Mouse (Mus musculus): ENCODE results near the gene Rbp2.

Rbp2 gene

DNA sequence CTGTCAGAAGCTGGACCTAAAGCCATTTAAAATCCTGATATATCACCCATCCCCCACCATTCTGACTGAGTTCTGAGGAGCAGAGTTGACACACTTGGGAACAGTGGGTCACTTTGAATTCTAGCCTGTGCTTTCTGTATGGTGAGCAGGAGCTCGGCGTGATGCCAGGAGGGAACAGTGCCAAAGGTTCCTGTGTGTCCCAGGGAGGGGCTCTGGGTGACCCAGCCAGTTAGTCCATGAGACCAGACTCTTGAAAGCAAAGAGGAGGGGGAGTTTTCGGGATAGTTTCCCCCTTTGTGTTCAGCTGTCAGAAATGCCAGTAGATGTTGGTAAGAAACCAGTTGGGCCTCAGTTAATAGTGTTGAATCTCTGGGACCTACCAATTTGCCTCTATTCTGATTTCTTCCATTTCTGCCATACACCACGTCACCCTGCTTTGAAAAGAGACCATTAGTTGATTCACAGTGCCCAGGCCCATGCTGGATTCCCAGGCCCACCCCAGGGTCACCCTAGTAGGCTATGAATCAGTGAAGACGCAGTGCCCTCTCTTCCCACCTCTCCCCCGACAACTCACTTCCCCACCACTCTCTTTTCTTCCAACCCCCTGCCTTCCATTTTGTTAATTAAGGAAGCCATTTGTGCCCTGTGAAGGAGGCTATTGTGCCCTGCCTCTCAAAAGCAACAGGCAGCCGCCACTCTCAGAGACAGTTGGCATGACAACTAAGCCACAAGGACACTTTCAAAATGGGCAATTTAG lies 39.0 kb downstream of the Rbp2 start:
- peak; percentile 39 to 70 for DNase-seq

DNA sequence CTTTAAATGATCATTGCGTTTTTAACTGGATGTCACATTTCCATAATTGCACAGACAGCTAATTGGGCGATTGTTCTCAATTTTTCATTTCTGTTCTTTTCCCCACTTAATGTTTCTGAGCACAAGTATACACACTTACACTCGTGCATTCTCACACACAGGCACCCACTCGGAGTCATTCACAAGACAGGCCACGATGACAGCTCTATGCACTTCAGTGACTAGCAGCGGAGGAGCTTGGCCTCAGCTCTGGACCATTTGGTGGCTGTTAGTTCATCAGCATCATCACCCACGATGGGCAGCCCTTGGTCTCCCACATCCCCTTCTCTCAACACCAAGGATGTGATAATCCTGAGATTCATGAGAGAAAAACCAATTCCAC lies 39.6 kb downstream of the Rbp2 start:
- DNase-seq: no peak

DNA sequence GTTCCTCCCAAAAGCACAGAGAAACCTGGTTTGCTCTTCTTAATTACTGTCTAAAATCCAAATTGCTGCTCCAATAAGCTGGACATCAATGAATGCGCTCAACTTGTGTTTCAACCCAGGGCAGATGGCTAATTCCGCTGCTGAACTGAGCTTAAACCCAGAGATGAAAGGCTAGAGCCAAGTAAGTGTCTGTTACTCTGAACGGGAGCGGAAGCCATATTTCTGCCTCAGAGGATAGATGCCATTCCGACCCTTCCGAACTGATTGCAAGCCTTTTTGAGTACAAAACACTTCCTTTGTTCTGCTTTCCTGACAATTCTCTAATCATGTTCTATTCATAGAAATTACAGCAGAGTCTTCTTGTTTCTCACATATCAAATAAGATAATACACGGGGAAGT lies 41.3 kb downstream of the Rbp2 start:
- peak; percentile 51 to 58 for DNase-seq

DNA sequence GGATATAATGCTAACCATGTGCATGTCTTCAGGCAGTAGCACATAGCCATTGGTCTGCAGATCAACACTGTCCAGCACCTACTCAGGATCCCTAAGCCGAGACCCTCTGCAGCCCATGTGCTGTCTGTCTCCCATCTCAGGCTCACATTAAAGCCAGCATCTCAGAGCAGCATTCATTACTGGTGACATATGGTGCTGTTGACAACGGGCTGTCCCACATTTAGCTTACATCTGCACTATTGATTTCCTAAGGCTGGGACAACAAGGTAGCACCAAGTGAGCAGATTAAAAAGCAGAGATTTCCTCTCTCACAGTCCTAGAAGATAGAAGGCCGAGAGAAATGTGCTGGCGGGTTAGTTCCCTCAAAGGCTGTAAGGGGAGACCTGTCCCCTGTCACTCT lies 43.9 kb downstream of the Rbp2 start:
- no peak for DNase-seq

DNA sequence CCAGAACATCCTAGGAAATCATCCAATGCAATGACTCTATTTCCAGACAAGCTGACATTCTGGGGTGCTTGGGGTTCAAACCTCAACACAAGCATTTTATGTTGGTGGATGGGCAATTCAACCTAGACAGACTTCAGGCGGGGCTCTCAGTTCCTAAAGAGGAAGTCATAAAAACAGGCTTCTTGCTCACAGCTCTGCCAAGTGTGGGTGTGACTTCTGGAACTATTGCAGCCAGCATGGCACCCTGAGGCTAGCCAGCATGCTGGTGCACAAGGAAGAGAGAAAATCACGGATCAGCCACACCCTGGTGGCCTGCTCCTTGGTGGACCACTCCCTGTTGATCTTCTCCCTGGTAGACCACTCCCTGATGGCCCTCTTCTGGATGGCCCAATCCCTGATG lies 45.1 kb downstream of the Rbp2 start:
- DNase-seq: no peak

DNA sequence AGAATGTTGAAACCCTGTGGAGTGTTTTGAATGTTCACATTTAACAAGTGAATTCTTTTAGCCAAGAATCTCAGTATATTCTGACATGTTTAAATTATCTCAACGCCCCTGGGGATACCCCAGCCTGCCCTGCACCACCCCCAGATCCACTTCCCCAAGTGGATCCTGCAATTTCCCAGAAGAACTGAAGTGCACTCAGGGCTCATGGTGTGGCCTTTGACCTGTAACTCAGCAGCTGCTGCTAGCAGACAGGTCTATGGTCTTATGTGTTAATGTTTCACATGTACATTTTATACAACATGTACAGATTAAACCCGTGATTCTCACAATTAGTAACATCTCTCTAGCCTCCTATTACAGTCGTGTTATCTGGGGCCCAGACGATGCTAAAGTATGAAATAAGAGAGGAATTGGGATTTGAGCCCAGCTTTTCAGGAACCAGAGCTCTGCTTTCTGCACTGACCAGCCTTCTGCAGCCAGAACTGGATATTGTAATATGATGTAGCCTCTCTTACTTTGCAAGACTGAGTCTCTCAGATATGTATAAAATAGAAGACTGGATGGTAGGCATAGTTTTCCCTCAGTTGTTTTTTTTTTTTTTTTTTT lies 48.9 kb downstream of the Rbp2 start:
- no peak for DNase-seq

DNA sequence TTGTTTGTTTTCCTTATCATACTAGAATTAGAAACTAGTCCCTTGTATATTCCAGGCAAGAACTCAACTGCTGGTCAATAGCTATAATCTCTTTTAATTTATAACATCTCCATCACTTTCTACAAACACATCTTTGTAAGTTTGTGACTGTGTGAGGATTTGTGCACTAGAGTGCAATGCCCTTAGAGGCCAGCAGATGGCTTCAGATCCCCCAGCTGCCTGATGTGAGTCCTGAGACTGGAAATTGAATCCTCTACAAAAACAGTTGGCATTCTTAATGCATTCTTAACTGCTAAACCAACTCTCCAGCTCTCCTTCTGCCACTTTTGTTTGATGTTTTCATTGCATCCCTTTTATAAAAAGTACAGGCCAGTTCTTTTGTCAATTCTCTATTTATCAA lies 49.8 kb downstream of the Rbp2 start:
- DNase-seq: no peak

DNA sequence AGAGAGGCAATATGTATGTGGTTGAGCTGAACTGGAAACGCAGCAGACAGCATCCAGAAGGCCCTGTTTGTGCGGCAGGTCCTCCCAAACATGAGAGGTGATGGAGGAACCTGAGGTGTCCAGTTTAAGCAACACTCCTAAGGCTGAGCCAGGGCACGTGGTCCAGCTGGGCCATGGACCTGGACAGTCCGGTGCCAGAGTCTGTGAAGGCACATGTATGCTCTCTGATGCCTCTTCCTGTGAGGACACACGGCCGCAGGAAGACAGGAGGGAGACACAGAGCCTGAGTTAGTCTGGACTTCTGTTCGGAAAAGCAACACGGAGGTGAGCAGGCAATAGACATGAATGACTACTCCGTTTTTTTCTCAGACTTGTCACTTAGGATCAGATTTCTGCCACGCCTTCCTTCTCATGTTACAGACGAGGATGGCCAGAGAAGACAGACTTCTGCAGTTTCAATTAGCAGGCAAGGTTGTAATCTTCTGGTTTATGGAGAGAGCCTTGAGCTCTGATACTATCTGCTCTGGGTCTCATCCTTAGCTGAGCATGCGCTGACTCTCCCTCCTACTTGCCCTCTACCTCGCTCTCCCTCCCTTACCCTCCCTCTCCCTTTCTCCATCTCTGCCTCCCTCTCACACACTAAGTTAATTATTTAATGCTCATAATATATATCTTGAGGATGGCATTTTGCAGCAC lies 52.2 kb downstream of the Rbp2 start:
- no peak for DNase-seq

DNA sequence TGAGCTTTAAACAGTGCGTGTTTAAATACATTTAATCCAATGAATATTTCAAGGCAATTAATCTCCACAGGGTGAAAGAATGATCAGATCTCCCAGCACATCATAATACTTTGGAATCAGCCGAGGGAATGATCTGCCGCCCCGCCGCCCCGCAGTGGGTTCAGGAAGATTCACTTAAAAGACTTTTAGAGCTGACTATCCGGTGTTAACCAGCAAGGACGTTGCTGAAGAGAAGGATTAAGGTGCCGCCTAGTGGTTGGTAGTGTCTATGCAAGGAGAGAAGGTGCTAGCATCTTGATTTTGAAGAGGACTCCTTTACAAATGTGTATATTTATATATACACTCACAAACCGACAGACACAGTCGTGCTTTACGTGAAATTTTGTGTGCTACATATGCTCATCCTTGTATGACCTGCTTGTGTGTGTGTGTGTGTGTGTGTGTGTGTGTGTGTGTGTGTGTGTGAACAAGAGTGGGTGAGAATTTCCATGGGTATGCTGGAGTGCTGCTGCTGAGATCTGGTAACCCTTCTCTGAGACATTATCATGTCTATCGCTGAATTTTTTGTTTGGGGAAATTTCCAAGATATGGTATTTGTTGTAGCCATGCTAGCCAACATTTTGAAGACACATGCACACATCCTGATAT lies 52.9 kb downstream of the Rbp2 start:
- DNase-seq: peak; percentile 81 to 85

DNA sequence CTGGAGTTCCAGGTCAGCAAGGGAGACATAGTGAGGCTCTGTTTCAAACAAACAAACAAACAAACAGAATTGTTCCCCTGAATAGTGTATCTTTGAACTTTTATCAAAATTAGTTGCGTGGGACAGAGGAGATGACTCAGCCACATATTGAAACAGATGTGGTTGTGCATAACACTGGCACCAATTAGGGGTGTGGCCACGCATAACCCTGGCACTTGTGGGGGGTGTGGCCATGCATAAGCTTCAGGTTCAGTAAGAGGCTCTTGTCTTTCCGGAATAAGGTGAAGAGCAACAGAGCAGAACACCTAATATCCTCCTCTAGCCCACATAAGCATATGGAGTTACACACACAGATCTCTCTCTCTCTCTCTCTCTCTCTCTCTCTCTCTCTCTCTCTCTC lies 58.1 kb downstream of the Rbp2 start:
- DNase-seq: no peak
